Mouse (Mus musculus): ENCODE results near the gene Smoc1. TPM values are rescaled to one million over a fixed set of nuclear protein-coding genes. Genes with fewer than 3 reads are reported as not detected.

Gene Smoc1
- polyA plus RNA-seq, 1 experiment from 2014 or later = 0.09 TPM

- Histone ChIP-seq H3K4me3 (ENCODE audit: inconsistent target) (no peak overlapping the region), H3K79me2 (ENCODE audit: inconsistent target) (no peaks in the 10 kb centered on the region), H3K36me3 (ENCODE audit: inconsistent target) (no peaks in the 10 kb centered on the region), H3K27ac (no peak overlapping the region)
- 28% methylated on average over 6 of the region's 6 CpGs for WGBS (ENCODE audit: missing documents)
Measured at GRCm38 (mm10) chr12:81205619-81206560, 179.3 kb downstream of the Smoc1 start.

GRCm38 (mm10) chr12:81208559-81208958 is 182.0 kb downstream of the Smoc1 start:
- 44% methylated on average over 2 of the region's 2 CpGs for WGBS (ENCODE audit: missing documents)

GRCm38 (mm10) chr12:81219339-81219738 is 192.7 kb downstream of the Smoc1 start:
- Histone ChIP-seq H3K79me2 (ENCODE audit: inconsistent target) (no peaks in the 10 kb centered on the region), H3K27ac (no peak overlapping the region), H3K36me3 (ENCODE audit: inconsistent target) (no peaks in the 10 kb centered on the region), H3K4me3 (ENCODE audit: inconsistent target) (no peak overlapping the region)
- WGBS (ENCODE audit: missing documents) = 55% methylated on average over 4 of the region's 4 CpGs

More at GRCm38 (mm10) chr12:81208559-81208958, 182.0 kb downstream of the Smoc1 start:
- H3K79me2 ChIP-seq (ENCODE audit: inconsistent target) = no peaks in the 10 kb centered on the region
- no peak overlapping the region for H3K27ac ChIP-seq
- H3K36me3 ChIP-seq (ENCODE audit: inconsistent target) = no peaks in the 10 kb centered on the region
- no peak overlapping the region for H3K4me3 ChIP-seq (ENCODE audit: inconsistent target)

GRCm38 (mm10) chr12:81223276-81223675 is 196.7 kb downstream of the Smoc1 start:
- Histone ChIP-seq H3K79me2 (ENCODE audit: inconsistent target) (no peaks in the 10 kb centered on the region), H3K4me3 (ENCODE audit: inconsistent target) (no peak overlapping the region), H3K36me3 (ENCODE audit: inconsistent target) (no peaks in the 10 kb centered on the region), H3K27ac (no peak overlapping the region)
- 88% methylated on average over 2 of the region's 2 CpGs for WGBS (ENCODE audit: missing documents)

- WGBS (ENCODE audit: missing documents) = 68% methylated on average over 2 of the region's 2 CpGs
- H3K36me3 ChIP-seq (ENCODE audit: inconsistent target) = no peaks in the 10 kb centered on the region
- H3K79me2 ChIP-seq (ENCODE audit: inconsistent target) = no peaks in the 10 kb centered on the region
- no peak overlapping the region for H3K4me3 ChIP-seq (ENCODE audit: inconsistent target)
- H3K27ac ChIP-seq = no peak overlapping the region
Measured at GRCm38 (mm10) chr12:81224843-81225242, 198.2 kb downstream of the Smoc1 start.

GRCm38 (mm10) chr12:81225966-81226577 is 199.5 kb downstream of the Smoc1 start:
- WGBS (ENCODE audit: missing documents) = 63% methylated on average over 6 of the region's 6 CpGs
- H3K4me3 ChIP-seq (ENCODE audit: inconsistent target) = no peak overlapping the region
- H3K79me2 ChIP-seq (ENCODE audit: inconsistent target) = no peaks in the 10 kb centered on the region
- H3K36me3 ChIP-seq (ENCODE audit: inconsistent target) = no peaks in the 10 kb centered on the region
- no peak overlapping the region for H3K27ac ChIP-seq

- no peaks in the 10 kb centered on the region for H3K79me2 ChIP-seq (ENCODE audit: inconsistent target)
- no peak overlapping the region for H3K4me3 ChIP-seq (ENCODE audit: inconsistent target)
- WGBS (ENCODE audit: missing documents) = 76% methylated on average over 3 of the region's 3 CpGs
- H3K36me3 ChIP-seq (ENCODE audit: inconsistent target) = no peaks in the 10 kb centered on the region
- no peak overlapping the region for H3K27ac ChIP-seq
Measured at GRCm38 (mm10) chr12:81226590-81226989, 200.0 kb downstream of the Smoc1 start.

GRCm38 (mm10) chr12:81227767-81228460 is 201.3 kb downstream of the Smoc1 start:
- 84% methylated on average over 5 of the region's 5 CpGs for WGBS (ENCODE audit: missing documents)
- H3K36me3 ChIP-seq (ENCODE audit: inconsistent target) = no peaks in the 10 kb centered on the region
- H3K27ac ChIP-seq = no peak overlapping the region
- no peaks in the 10 kb centered on the region for H3K79me2 ChIP-seq (ENCODE audit: inconsistent target)
- H3K4me3 ChIP-seq (ENCODE audit: inconsistent target) = no peak overlapping the region

GRCm38 (mm10) chr12:81233746-81234380 is 207.3 kb downstream of the Smoc1 start:
- no peaks in the 10 kb centered on the region for H3K36me3 ChIP-seq (ENCODE audit: inconsistent target)
- 92% methylated on average over 1 of the region's 1 CpGs for WGBS (ENCODE audit: missing documents)
- H3K4me3 ChIP-seq (ENCODE audit: inconsistent target) = no peak overlapping the region
- H3K27ac ChIP-seq = no peak overlapping the region
- no peaks in the 10 kb centered on the region for H3K79me2 ChIP-seq (ENCODE audit: inconsistent target)

GRCm38 (mm10) chr12:81235456-81236330 is 209.1 kb downstream of the Smoc1 start:
- 80% methylated on average over 10 of the region's 10 CpGs for WGBS (ENCODE audit: missing documents)

More at GRCm38 (mm10) chr12:81235456-81236330, 209.1 kb downstream of the Smoc1 start:
- no peaks in the 10 kb centered on the region for H3K79me2 ChIP-seq (ENCODE audit: inconsistent target)
- H3K4me3 ChIP-seq (ENCODE audit: inconsistent target) = no peak overlapping the region
- no peaks in the 10 kb centered on the region for H3K36me3 ChIP-seq (ENCODE audit: inconsistent target)
- no peak overlapping the region for H3K27ac ChIP-seq

Other genes with a start within 250 kb of the Smoc1 start
- 67.3 to 91.5 TPM (median 72.0 TPM) in 3 replicates for gene Susd6, start 236.3 kb upstream of the Smoc1 start, polyA plus RNA-seq (2018)
- 244 to 534 TPM (median 325 TPM) in 3 replicates for gene Srsf5, start 81.3 kb upstream of the Smoc1 start, polyA plus RNA-seq (2018)
- not detected in 3 replicates for gene Slc10a1, start 58.1 kb upstream of the Smoc1 start, polyA plus RNA-seq (2018)